Mouse (Mus musculus): ENCODE measurements around the gene Hspb9. TPM values are rescaled to one million over a fixed set of nuclear protein-coding genes. Genes with fewer than 3 reads are reported as not detected.
A peak's percentile ranks its signal among the peaks of the same experiment; 100 is the strongest.

The Hspb9 gene
- polyA plus RNA-seq, 1 experiment from 2014 or later, result not detected

DNA sequence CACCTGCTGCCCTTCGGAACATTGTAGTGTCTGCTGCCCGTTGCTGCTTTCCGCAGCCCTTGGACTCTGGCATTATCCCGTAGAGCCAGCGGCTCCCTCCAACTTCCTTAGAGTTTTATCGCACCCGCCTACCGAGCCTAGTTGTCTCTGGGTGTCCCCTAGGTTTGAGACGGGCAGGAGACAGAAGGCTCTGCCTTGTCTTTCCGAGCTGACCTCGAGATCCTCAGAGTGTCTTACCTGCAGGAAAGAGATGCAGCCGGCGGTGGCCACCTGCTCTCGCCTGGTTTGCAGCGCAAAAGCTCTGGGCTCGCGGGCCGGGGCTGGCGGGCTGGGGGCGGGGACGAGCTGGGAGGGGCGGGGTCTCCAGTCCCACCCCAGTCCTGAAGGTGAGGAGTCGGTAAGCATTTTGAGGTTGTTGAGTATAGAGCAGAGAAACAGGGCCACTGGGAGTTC lies 21.5 kb upstream of the Hspb9 start, which contains the start of gene Zfp385c:
TSS of gene Zfp385c (minus strand) at position 292 of the 453 bp plus-strand sequence.
- 1% methylated on average over 23 of the region's 23 CpGs for WGBS
- ATAC-seq (ENCODE audit: insufficient number of reproducible peaks, insufficient read depth, low FRiP score, low TSS enrichment), result no peak
- H3K9ac ChIP-seq, result 0 out of 2 replicates have a peak within 1 kb of the TSS, but pooled peaks have one; percentile 15

DNA sequence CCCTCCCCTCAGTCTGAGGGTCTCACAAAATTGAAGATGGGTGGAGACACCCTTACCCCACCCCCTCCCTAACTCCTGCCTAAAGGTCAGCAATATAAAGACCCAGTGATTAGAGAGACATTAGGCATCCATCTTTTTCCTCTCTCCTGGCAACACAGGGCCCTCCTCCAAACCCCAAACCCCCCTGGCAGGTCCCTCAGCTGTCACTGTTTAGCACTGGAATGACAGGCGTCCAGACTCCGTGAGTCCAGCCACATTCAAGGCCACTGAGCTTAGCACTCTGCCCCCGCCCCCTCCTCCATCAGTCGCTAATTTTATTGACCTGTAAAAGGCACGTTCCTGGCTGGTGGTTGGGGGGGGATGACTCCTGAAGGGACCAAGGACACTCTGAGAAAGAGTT lies 20.5 kb upstream of the Hspb9 start:
- no peaks in the 10 kb centered on the region for H3K9me3 ChIP-seq
- no peak overlapping the region for H3K9ac ChIP-seq
- WGBS, result 18% methylated on average over 5 of the region's 5 CpGs

More for the DNA sequence above, 21.5 kb upstream of the Hspb9 start, which contains the start of gene Zfp385c:
- Histone ChIP-seq H3K27ac (no peak within 1 kb of the TSS), H3K4me3 (peak within 1 kb of the TSS; percentile 27), H3K4me1 (peaks cover 9% of the 10 kb centered on the region; the same call in 1 of the 2 replicates), H3K4me2 (replicated peaks) (peak within 1 kb of the TSS; percentile 57), H3K9me3 (no peaks in the 10 kb centered on the region), H3K36me3 (no peaks in the 10 kb centered on the region), H3K27me3 (peaks cover 29% of the 10 kb centered on the region)

DNA sequence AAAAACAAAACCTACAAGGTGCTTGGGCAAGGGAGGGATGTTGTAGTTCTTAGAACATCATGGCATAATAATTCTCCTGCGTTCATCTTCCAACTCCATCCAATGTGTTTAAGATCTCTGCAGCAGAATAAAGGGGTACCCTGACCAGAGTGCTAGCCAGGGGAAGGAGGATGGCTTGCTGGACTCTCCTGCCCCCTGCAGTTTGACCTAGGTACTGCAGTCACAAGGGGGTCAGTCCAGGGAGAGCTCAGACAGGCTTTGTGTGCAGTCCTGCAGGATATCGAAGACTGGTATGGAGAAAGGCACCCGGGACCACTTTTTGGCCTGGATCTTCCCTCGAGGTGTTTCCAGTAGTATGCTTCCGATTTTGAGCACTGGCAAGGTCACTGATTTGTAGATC lies 18.7 kb upstream of the Hspb9 start:
- no peak overlapping the region for H3K9ac ChIP-seq
- no peaks in the 10 kb centered on the region for H3K9me3 ChIP-seq
- peaks cover 27% of the 10 kb centered on the region for H3K27me3 ChIP-seq
- WGBS, result 41% methylated on average over 5 of the region's 5 CpGs
- H3K4me3 ChIP-seq, result no peak overlapping the region
- peaks cover 9% of the 10 kb centered on the region; the same call in 1 of the 2 replicates for H3K4me1 ChIP-seq
- no peak for ATAC-seq (ENCODE audit: insufficient number of reproducible peaks, insufficient read depth, low FRiP score, low TSS enrichment)
- no peak overlapping the region for H3K27ac ChIP-seq
- no peaks in the 10 kb centered on the region for H3K36me3 ChIP-seq
- H3K4me2 ChIP-seq (replicated peaks), result no peak overlapping the region

More for the DNA sequence above, 20.5 kb upstream of the Hspb9 start:
- Histone ChIP-seq H3K4me3 (no peak overlapping the region), H3K27me3 (peaks cover 29% of the 10 kb centered on the region), H3K36me3 (no peaks in the 10 kb centered on the region), H3K4me1 (peaks cover 9% of the 10 kb centered on the region; the same call in 1 of the 2 replicates), H3K4me2 (replicated peaks) (no peak overlapping the region), H3K27ac (no peak overlapping the region)
- ATAC-seq (ENCODE audit: insufficient number of reproducible peaks, insufficient read depth, low FRiP score, low TSS enrichment), result no peak

DNA sequence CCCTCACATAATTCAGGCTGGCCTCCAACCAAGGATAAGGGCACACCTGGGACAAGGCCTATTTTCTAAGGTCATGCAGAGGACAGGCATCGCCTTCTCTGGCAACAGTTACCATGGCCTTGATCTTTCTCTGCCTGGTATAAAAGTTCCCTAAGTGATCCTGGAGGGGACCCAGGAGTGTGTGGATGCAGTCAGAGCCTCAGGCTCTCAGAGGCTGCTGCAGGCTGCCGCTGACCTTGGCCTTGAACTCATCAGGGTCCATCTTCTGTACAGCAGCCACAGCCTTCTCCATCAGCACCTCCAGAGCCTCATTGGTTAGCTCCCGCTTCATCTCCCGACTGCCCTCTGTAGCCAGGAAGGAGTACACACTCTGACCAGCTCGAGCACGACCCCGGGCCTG lies 15.7 kb upstream of the Hspb9 start:
- WGBS, result 70% methylated on average over 7 of the region's 7 CpGs

DNA sequence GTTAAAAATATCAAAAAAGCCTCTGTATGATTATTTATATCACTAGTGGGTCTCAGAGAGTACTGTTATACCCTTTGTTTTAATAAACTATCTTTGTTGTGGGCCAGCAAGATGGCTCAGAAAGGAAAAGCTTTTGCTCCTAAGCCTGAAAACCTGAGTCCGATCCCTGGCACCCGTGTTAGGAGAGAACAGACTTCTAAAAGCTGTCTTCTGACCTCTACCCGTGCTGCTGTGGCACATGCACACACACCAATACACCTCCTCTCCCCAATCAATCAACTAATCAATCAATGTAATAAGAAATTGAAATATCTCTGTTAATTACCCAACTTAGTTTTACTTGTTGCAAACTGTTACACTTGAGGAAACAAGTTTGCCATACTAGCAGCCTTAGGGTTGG lies 12.9 kb upstream of the Hspb9 start:
- H3K4me1 ChIP-seq, result no peaks in the 10 kb centered on the region
- no peak overlapping the region for H3K4me3 ChIP-seq
- peaks cover 14% of the 10 kb centered on the region; the same call in 1 of the 2 replicates for H3K36me3 ChIP-seq
- no peak overlapping the region for H3K9ac ChIP-seq
- H3K9me3 ChIP-seq, result no peaks in the 10 kb centered on the region
- no peak overlapping the region for H3K27ac ChIP-seq
- WGBS, result 70% methylated on average over 3 of the region's 3 CpGs
- no peak overlapping the region for H3K4me2 ChIP-seq (replicated peaks)
- 0 out of 2 replicates have a peak, but pooled peaks cover 6% of the 10 kb centered on the region for H3K27me3 ChIP-seq
- no peak for ATAC-seq (ENCODE audit: insufficient number of reproducible peaks, insufficient read depth, low FRiP score, low TSS enrichment)

More for the DNA sequence above, 15.7 kb upstream of the Hspb9 start:
- no peak overlapping the region for H3K4me3 ChIP-seq
- H3K9me3 ChIP-seq, result no peaks in the 10 kb centered on the region
- no peak for ATAC-seq (ENCODE audit: insufficient number of reproducible peaks, insufficient read depth, low FRiP score, low TSS enrichment)
- H3K27ac ChIP-seq, result no peak overlapping the region
- H3K4me1 ChIP-seq, result peaks cover 2% of the 10 kb centered on the region; the same call in 1 of the 2 replicates
- no peaks in the 10 kb centered on the region for H3K36me3 ChIP-seq
- no peak overlapping the region for H3K4me2 ChIP-seq (replicated peaks)
- no peak overlapping the region for H3K9ac ChIP-seq
- H3K27me3 ChIP-seq, result 0 out of 2 replicates have a peak, but pooled peaks cover 7% of the 10 kb centered on the region

DNA sequence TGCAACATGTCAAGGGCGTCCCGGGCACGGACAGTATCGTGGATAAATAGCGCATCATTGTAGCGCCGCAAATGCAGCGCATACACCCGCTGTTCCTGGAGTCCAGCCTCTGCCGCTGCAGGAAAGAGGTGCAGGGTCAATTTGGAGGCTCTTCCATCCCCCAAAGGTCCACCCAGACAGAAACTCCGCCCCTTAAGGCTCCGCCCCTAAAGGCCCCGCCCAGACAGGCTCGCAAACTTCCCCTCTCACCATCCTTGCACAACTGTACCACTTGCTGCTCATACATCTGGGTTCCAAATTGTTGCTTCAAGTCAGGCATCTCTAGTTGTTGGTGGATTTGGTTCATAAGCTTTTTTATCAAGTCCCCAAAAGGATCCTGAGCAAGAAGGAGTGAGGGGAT lies 12.3 kb upstream of the Hspb9 start:
- WGBS, result 3% methylated on average over 14 of the region's 14 CpGs
- no peak overlapping the region for H3K9ac ChIP-seq
- H3K36me3 ChIP-seq, result peaks cover 20% of the 10 kb centered on the region
- H3K4me2 ChIP-seq (replicated peaks), result peak overlapping the region; percentile 36
- H3K4me1 ChIP-seq, result no peaks in the 10 kb centered on the region
- no peak overlapping the region for H3K27ac ChIP-seq
- no peaks in the 10 kb centered on the region for H3K9me3 ChIP-seq
- peak overlapping the region; percentile 16; the same call in 1 of the 2 replicates for H3K4me3 ChIP-seq
- H3K27me3 ChIP-seq, result 0 out of 2 replicates have a peak, but pooled peaks cover 6% of the 10 kb centered on the region
- no peak for ATAC-seq (ENCODE audit: insufficient number of reproducible peaks, insufficient read depth, low FRiP score, low TSS enrichment)

DNA sequence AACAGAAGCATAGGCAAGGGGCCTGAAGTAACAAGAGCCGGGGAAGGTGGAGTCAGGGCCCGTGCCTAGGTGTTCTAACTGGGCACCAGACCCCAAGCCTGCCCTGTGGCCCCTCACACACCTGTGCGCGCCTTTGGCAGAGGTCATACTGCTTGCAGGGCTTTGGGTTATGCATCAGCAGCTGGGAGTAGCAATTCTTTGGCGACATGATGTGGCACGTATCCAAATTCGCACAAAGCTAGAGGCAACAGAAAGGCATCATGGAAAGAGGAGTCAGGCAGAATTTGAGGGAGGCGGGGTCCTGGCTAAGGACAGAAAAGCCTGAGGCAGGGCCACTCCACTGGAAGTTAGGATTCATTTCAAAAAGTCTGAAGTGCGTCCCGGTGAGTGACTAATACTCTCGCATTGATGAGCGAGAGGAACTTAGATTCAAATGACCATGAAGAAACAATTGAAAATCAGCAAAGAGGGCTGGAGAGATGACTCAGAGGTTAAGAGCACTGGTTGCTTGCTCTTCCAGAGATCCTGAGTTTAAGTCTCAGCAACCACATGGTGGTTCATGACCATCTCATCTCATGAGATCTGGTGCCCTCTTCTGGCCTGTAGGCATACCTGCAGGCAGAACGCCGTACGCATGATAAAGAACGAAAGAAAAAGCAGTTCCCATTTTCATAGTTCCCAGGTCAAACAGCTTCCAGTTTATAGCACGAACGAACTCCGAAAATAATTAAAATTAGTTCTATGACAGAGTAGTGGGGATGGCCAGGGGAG lies 11.4 kb upstream of the Hspb9 start:
- 35% methylated on average over 19 of the region's 19 CpGs for WGBS
- Histone ChIP-seq H3K9ac (no peak overlapping the region), H3K36me3 (peaks cover 30% of the 10 kb centered on the region), H3K4me2 (replicated peaks) (peak overlapping the region; percentile 27; the same call in 1 of the 2 replicates), H3K27ac (no peak overlapping the region), H3K9me3 (no peaks in the 10 kb centered on the region), H3K4me3 (no peak overlapping the region), H3K4me1 (no peaks in the 10 kb centered on the region), H3K27me3 (0 out of 2 replicates have a peak, but pooled peaks cover 6% of the 10 kb centered on the region)
- peak; percentile 31; the same call in 1 of the 2 replicates for ATAC-seq (ENCODE audit: insufficient number of reproducible peaks, insufficient read depth, low FRiP score, low TSS enrichment)

DNA sequence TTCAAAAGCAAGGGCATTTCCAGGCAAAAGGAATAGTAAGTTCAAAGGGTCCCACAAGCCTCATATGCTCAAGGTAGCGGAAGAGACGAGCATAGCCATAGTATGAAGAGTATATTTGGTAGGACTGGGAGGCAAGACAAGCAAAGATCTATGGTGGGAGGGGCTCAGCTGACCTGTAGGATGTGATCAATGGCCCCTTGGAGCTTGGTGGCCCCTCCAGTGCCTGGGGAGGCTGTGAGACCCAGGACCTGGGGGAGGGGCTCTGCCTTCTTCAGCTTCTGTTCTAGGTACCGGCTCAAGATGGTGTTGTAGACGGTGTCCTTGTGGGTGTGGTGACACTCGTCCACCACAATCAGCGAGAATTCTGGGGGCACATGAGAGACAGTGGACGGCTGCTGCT lies 10.7 kb upstream of the Hspb9 start:
- no peaks in the 10 kb centered on the region for H3K4me1 ChIP-seq
- H3K9ac ChIP-seq, result no peak overlapping the region
- no peak overlapping the region for H3K4me3 ChIP-seq
- H3K9me3 ChIP-seq, result no peaks in the 10 kb centered on the region
- peaks cover 36% of the 10 kb centered on the region for H3K36me3 ChIP-seq
- WGBS, result 45% methylated on average over 7 of the region's 7 CpGs
- H3K4me2 ChIP-seq (replicated peaks), result peak overlapping the region; percentile 27; the same call in 1 of the 2 replicates
- 0 out of 2 replicates have a peak, but pooled peaks cover 6% of the 10 kb centered on the region for H3K27me3 ChIP-seq
- ATAC-seq (ENCODE audit: insufficient number of reproducible peaks, insufficient read depth, low FRiP score, low TSS enrichment), result no peak
- H3K27ac ChIP-seq, result no peak overlapping the region

DNA sequence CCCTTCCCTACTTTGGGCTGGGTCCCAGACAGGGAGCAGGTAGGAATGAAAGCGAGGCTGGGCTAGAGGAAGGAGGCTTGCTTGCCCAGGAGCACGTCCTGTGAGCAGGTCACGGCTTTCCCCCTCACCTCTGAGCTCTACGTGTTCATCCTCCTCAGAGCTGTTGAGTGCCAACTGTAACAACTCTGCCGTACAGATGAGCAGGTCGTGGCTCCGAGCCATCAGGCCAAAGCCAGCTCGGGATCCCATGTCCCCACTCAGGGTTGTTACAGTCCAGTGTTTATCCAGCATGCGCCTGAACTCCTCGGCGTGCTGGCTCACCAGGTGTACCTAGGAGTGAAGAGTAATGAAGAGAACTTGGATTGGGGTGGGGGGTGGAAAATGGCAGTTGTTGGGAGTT lies 10.3 kb upstream of the Hspb9 start:
- WGBS, result 71% methylated on average over 11 of the region's 11 CpGs
- Histone ChIP-seq H3K27ac (no peak overlapping the region), H3K4me2 (replicated peaks) (no peak overlapping the region), H3K36me3 (peaks cover 41% of the 10 kb centered on the region), H3K4me3 (no peak overlapping the region), H3K9ac (no peak overlapping the region), H3K9me3 (no peaks in the 10 kb centered on the region), H3K4me1 (no peaks in the 10 kb centered on the region), H3K27me3 (0 out of 2 replicates have a peak, but pooled peaks cover 6% of the 10 kb centered on the region)
- no peak for ATAC-seq (ENCODE audit: insufficient number of reproducible peaks, insufficient read depth, low FRiP score, low TSS enrichment)

DNA sequence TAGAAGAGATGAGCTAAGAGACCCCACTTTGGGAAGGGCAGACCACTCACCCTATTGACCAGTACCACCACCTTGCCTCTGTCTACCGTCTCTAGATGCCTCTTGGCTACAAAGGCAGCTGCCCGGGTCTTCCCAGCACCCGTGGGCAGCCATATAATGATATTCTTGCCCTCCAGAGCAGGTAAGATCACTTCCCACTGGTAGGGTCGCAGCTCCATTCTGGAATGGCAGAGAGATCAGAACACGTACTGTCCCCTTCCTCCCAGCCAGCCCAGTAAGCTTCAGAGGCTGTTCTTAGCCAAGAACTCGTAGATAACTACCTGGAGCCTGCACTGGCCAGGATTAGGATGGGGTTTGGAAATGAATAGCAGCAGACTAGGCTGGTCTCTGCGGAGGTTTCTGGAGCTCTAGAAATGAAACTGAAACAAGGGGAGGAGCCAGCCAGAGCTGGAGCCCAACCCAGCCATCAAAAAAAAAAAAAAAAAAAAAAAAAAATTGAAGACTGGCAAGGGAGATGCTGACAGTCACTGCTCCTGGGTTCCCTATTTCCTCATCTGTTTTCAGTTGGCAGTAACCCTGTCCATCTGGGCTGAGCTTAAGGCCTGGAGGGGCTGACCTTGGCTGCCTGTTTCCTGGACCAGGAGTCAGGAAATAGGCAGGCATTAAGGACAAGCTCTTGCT lies 9.7 kb upstream of the Hspb9 start, which contains the start of gene Dhx58:
TSS of gene Dhx58 (minus strand) at position 421 of the 681 bp plus-strand sequence.
- Histone ChIP-seq H3K9ac (no peak within 1 kb of the TSS), H3K4me3 (no peak within 1 kb of the TSS), H3K36me3 (peaks cover 47% of the 10 kb centered on the region), H3K27ac (no peak within 1 kb of the TSS), H3K4me1 (no peaks in the 10 kb centered on the region), H3K27me3 (0 out of 2 replicates have a peak, but pooled peaks cover 6% of the 10 kb centered on the region), H3K4me2 (replicated peaks) (no peak within 1 kb of the TSS), H3K9me3 (no peaks in the 10 kb centered on the region)
- no peak for ATAC-seq (ENCODE audit: insufficient number of reproducible peaks, insufficient read depth, low FRiP score, low TSS enrichment)
- 66% methylated on average over 7 of the region's 7 CpGs for WGBS

DNA sequence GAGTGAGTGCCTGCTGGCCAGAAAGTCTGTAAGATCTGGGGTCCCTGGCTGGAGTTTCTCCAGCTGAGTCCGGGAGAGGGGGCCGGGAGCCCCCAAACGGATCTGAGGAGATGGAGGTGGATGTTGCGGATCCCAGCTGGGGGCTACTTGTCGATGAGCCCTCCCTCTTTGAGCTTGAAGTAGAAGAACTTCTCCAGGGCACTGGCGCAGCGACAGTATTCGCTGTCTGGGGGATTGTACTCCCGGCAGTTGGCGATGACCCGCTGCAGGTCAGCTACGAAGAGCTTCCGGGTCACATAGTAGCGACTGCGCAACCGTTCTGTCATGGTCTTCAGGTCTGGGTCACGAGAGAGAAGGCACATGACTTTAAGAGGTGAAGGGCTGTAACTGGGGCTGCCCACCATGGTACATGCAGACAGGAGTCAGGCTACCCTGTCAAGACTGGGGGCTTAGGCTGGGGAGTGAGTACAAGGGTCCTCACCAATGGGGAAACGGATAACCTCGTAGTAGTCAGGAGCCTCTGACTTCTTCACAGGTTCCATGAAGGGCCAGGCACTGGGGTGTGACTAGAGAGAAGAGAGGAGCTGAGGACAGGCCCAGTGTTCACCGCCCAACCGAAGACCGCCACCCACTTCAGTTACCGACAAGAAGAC lies 8.4 kb upstream of the Hspb9 start:
- 89% methylated on average over 23 of the region's 23 CpGs for WGBS
- H3K9me3 ChIP-seq, result no peaks in the 10 kb centered on the region
- H3K36me3 ChIP-seq, result peaks cover 59% of the 10 kb centered on the region
- no peaks in the 10 kb centered on the region for H3K4me1 ChIP-seq
- H3K27me3 ChIP-seq, result 0 out of 2 replicates have a peak, but pooled peaks cover 6% of the 10 kb centered on the region
- no peak overlapping the region for H3K4me3 ChIP-seq
- H3K4me2 ChIP-seq (replicated peaks), result no peak overlapping the region
- H3K27ac ChIP-seq, result no peak overlapping the region
- no peak overlapping the region for H3K9ac ChIP-seq
- no peak for ATAC-seq (ENCODE audit: insufficient number of reproducible peaks, insufficient read depth, low FRiP score, low TSS enrichment)

Measured in embryonic facial prominence, embryonic 12.5 days (tissue).